In genomic region chr3:50678611-50678988, GRCm38 (mm10) we compare ENCODE assay signal across 17 mouse cellular contexts.
DNase-seq lines count a peak whose midpoint lies in the region; ATAC-seq and TF ChIP-seq lines count a peak whose summit lies in the region.
"Had no signal": no experiment of that assay in that cellular context is flagged by ENCODE, and none has a peak within 500 bp of the region (broad histone marks: within the 10 kb centered on the region; RNA-seq: fewer than 3 reads in every experiment).

No protein-coding gene starts in this region.

- peak overlapping the region; percentile 32; the same call in 1 of the 2 replicates for H3K4me2 ChIP-seq in neural tube, embryonic 12.5 days (replicated peaks)
- H3K4me2 ChIP-seq in neural tube, embryonic 15.5 days = no peak overlapping the region
- H3K4me2 ChIP-seq in hindbrain, embryonic 13.5 days = peak overlapping the region; percentile 36
- H3K4me2 ChIP-seq in midbrain, embryonic 13.5 days (replicated peaks) = peak overlapping the region; percentile 29
- H3K4me2 ChIP-seq in intestine, postnatal 0 days (replicated peaks; ENCODE audit: low read depth) = no peak overlapping the region
- H3K4me2 ChIP-seq: heart, embryonic 11.5 days had no signal

- 41% methylated on average over 5 of the region's 5 CpGs for WGBS in neural tube, embryonic 12.5 days
- 23% methylated on average over 5 of the region's 5 CpGs for WGBS in neural tube, embryonic 15.5 days
- 33% methylated on average over 5 of the region's 5 CpGs for WGBS in hindbrain, embryonic 13.5 days
- 38% methylated on average over 5 of the region's 5 CpGs for WGBS in midbrain, embryonic 13.5 days
- 61% methylated on average over 5 of the region's 5 CpGs for WGBS in intestine, postnatal 0 days

- no peak overlapping the region for H3K9ac ChIP-seq in neural tube, embryonic 12.5 days
- no peak overlapping the region for H3K9ac ChIP-seq in neural tube, embryonic 15.5 days (replicated peaks)
- no peak overlapping the region for H3K9ac ChIP-seq in hindbrain, embryonic 13.5 days
- H3K9ac ChIP-seq in midbrain, embryonic 13.5 days (replicated peaks) = no peak overlapping the region
- no peak overlapping the region for H3K9ac ChIP-seq in intestine, postnatal 0 days (ENCODE audit: low read depth, low read length)

- H3K27ac ChIP-seq in neural tube, embryonic 12.5 days = no peak overlapping the region
- H3K27ac ChIP-seq in neural tube, embryonic 15.5 days (replicated peaks) = no peak overlapping the region
- peak overlapping the region; percentile 81 for H3K27ac ChIP-seq in hindbrain, embryonic 13.5 days
- peak overlapping the region; percentile 79 for H3K27ac ChIP-seq in midbrain, embryonic 13.5 days
- no peak overlapping the region for H3K27ac ChIP-seq in intestine, postnatal 0 days (ENCODE audit: low read depth, low read length)
- H3K27ac ChIP-seq: stomach, postnatal 0 days had no signal

- no peaks in the 10 kb centered on the region for H3K9me3 ChIP-seq in neural tube, embryonic 12.5 days
- H3K9me3 ChIP-seq in neural tube, embryonic 15.5 days (replicated peaks) = no peaks in the 10 kb centered on the region
- H3K9me3 ChIP-seq in hindbrain, embryonic 13.5 days = no peaks in the 10 kb centered on the region
- H3K9me3 ChIP-seq in midbrain, embryonic 13.5 days = no peaks in the 10 kb centered on the region
- H3K9me3 ChIP-seq in intestine, postnatal 0 days (ENCODE audit: control insufficient read depth) = no peaks in the 10 kb centered on the region

- no peak overlapping the region for H3K4me3 ChIP-seq in neural tube, embryonic 12.5 days
- H3K4me3 ChIP-seq in neural tube, embryonic 15.5 days (replicated peaks) = no peak overlapping the region
- H3K4me3 ChIP-seq in hindbrain, embryonic 13.5 days = no peak overlapping the region
- H3K4me3 ChIP-seq in midbrain, embryonic 13.5 days (replicated peaks) = no peak overlapping the region
- no peak overlapping the region for H3K4me3 ChIP-seq in intestine, postnatal 0 days (ENCODE audit: low read depth, low read length)

- TF ChIP-seq CTCF in intestine, postnatal 0 days (IDR thresholded peaks at IDR 0.05; ENCODE audit: low read depth) = no peak

- peaks cover 14% of the 10 kb centered on the region; the same call in 1 of the 2 replicates for H3K4me1 ChIP-seq in neural tube, embryonic 12.5 days
- peaks cover 11% of the 10 kb centered on the region for H3K4me1 ChIP-seq in neural tube, embryonic 15.5 days
- H3K4me1 ChIP-seq in hindbrain, embryonic 13.5 days (replicated peaks) = peaks cover 19% of the 10 kb centered on the region
- peaks cover 20% of the 10 kb centered on the region for H3K4me1 ChIP-seq in midbrain, embryonic 13.5 days (replicated peaks)
- no peaks in the 10 kb centered on the region for H3K4me1 ChIP-seq in intestine, postnatal 0 days (replicated peaks; ENCODE audit: control insufficient read depth, insufficient read depth, low read length)

- no peak for DNase-seq in gastrocnemius, adult 18-20 months (ENCODE audit: low spot score)
- DNase-seq: cerebellum, postnatal 14 days; gastrocnemius, postnatal 14 days; heart, postnatal 4 days; kidney, adult 11 months; kidney, postnatal 36 days; liver; lung, adult 18-20 months; thymus, postnatal 14 days had no signal

- ATAC-seq in neural tube, embryonic 12.5 days (ENCODE audit: low FRiP score, low read depth) = peak; percentile 80
- no peak for ATAC-seq in neural tube, embryonic 15.5 days (ENCODE audit: low FRiP score)
- peak; percentile 78 for ATAC-seq in hindbrain, embryonic 13.5 days (ENCODE audit: low FRiP score)
- peak; percentile 88 for ATAC-seq in midbrain, embryonic 13.5 days
- no peak for ATAC-seq in intestine, postnatal 0 days
- no peak for ATAC-seq in cerebellum, adult (ENCODE audit: insufficient number of reproducible peaks, low FRiP score, low TSS enrichment)

- no peaks in the 10 kb centered on the region for H3K27me3 ChIP-seq in neural tube, embryonic 12.5 days (replicated peaks)
- no peaks in the 10 kb centered on the region for H3K27me3 ChIP-seq in neural tube, embryonic 15.5 days (replicated peaks)
- no peaks in the 10 kb centered on the region for H3K27me3 ChIP-seq in hindbrain, embryonic 13.5 days
- H3K27me3 ChIP-seq in midbrain, embryonic 13.5 days = no peaks in the 10 kb centered on the region
- no peaks in the 10 kb centered on the region for H3K27me3 ChIP-seq in intestine, postnatal 0 days (replicated peaks; ENCODE audit: control insufficient read depth, insufficient read depth, low read length)

- no peaks in the 10 kb centered on the region for H3K36me3 ChIP-seq in neural tube, embryonic 12.5 days
- H3K36me3 ChIP-seq in neural tube, embryonic 15.5 days = no peaks in the 10 kb centered on the region
- no peaks in the 10 kb centered on the region for H3K36me3 ChIP-seq in hindbrain, embryonic 13.5 days
- no peaks in the 10 kb centered on the region for H3K36me3 ChIP-seq in midbrain, embryonic 13.5 days
- no peaks in the 10 kb centered on the region for H3K36me3 ChIP-seq in intestine, postnatal 0 days (ENCODE audit: control insufficient read depth, insufficient read depth)

Comparison
In these comparisons a context has a peak if more than half of its experiments do, and no peak if none do; other contexts are left out.
1. ATAC-seq: peak in neural tube, embryonic 12.5 days (single experiment), hindbrain, embryonic 13.5 days (single experiment) and midbrain, embryonic 13.5 days (single experiment); none in neural tube, embryonic 15.5 days (single experiment), intestine, postnatal 0 days (single experiment) and cerebellum, adult (single experiment).
2. H3K4me2 ChIP-seq: peak in neural tube, embryonic 12.5 days (single experiment), hindbrain, embryonic 13.5 days (single experiment) and midbrain, embryonic 13.5 days (single experiment); none in neural tube, embryonic 15.5 days (single experiment) and intestine, postnatal 0 days (single experiment).
3. H3K27ac ChIP-seq: peak in hindbrain, embryonic 13.5 days (single experiment) and midbrain, embryonic 13.5 days (single experiment); none in neural tube, embryonic 12.5 days (single experiment), neural tube, embryonic 15.5 days (single experiment) and intestine, postnatal 0 days (single experiment).